Mouse (Mus musculus): ENCODE measurements around the gene Arl4c.

Arl4c gene

GRCm38 (mm10) chr1:88701870-88702661, at the start of gene Arl4c:
Gene Arl4c, minus strand, starts transcription at chr1:88702221.
- peak; percentile 80 for DNase-seq (ENCODE audit: low spot score)

GRCm38 (mm10) chr1:88751332-88751731, 49.3 kb upstream of the Arl4c start:
- no peak for DNase-seq (ENCODE audit: low spot score)

DNA sequence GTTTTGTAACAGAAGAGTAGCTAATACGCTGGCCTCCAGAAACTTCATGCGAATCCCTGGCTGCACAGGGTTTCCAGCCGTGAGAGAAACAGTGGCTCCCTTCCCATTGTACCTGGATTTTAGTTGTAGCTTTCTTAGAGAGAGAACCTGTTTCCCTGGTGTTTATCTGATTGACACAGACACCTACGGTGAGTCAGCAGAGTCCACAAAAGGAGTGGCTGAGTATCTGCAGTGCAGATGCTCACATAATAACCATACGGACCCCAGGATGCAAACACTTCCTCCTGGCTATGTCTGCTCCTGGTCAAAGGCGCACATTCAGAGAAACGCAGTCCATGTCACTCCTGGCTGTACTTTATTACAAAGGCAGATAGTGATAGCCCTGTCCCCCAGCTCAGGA, 48.6 kb upstream of the Arl4c start:
- no peak for DNase-seq (ENCODE audit: low spot score)

DNA sequence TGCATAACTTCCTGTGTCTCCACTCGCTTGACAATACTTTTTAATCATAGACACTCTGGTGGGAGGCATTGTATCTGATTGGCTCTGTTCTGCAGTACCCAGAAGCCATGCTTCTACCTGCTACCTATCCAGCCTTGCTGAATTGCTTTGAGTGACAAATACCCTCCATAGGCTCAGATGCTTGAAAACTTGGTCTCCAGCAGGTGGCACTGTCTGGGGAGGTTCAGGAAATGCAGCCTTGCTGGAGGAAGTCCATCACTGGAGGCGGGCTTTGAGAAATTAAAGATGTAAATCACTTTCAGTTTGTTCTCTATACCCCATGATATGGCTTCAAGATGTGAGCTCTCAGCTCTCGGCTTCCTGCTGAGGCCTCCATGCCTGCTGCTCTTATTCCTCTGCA, 48.1 kb upstream of the Arl4c start:
- DNase-seq (ENCODE audit: low spot score) = no peak

GRCm38 (mm10) chr1:88749106-88749505, 47.1 kb upstream of the Arl4c start:
- no peak for DNase-seq (ENCODE audit: low spot score)

DNA sequence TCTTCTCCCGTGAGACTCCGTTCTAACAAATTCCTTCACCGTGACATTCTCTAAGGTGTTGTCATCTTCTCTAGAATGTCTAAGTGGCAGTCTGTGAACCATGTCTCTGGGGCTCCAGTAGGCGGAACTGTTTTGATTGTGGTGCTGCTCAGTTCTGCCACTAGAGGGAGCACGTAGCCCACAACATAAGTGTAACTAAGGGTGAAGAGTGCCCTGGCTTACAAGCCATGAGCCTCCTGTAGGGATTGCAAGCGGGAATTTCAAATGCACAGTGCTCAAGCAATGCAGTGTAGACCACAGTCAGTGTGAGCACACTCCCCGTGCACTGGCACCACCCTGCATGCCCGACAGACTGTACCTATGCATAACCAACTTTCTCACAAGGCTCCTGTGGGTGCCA, 43.2 kb upstream of the Arl4c start:
- DNase-seq (ENCODE audit: low spot score) = peak; percentile 85

GRCm38 (mm10) chr1:88744261-88744660, 42.2 kb upstream of the Arl4c start:
- no peak for DNase-seq (ENCODE audit: low spot score)

GRCm38 (mm10) chr1:88742372-88742771, 40.4 kb upstream of the Arl4c start:
- DNase-seq (ENCODE audit: low spot score) = peak; percentile 33

DNA sequence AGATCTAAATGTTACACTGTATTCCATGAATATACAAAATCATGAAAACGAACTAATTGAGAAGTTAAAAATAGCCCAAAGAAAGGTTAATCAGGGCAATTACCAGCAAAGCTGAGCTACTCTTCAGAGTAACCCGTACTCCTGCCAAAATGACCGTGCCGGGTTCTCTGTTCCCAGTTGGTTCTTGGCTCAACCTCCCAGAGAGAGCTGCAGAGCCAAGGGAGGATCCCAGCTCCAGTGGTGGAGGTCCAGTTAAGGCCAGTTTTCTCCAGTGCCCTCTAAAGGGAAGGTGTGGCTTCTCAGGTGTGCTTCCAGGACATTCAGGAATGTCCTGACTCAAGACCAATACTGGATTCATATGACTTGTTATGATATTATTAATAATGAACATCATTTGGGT, 37.5 kb upstream of the Arl4c start:
- DNase-seq (ENCODE audit: low spot score) = no peak

- DNase-seq (ENCODE audit: low spot score) = peak; percentile 23
Observed at GRCm38 (mm10) chr1:88738931-88739330, 36.9 kb upstream of the Arl4c start.

GRCm38 (mm10) chr1:88729496-88729895, 27.5 kb upstream of the Arl4c start:
- DNase-seq (ENCODE audit: low spot score) = no peak

- DNase-seq (ENCODE audit: low spot score) = no peak
Observed at GRCm38 (mm10) chr1:88727369-88727768, 25.3 kb upstream of the Arl4c start.

DNA sequence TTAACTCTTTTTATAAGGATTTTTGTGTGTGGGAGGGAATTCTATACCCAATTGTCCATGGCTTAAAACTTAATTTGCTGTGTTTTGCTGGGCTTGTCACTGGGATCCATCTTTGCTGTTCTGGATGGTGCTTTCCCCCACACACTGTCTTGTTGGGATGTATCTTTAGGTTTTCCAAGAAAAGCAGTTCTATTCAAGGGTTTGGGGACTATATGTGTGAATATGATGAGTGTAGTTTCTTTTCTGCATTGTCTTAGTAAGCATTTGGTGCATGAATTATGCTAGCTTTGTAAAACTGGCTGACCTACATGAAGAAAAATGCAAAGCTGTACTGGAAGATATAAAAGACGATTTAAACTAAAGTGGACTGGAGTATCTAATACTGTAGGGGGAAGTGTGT, 23.7 kb upstream of the Arl4c start:
- DNase-seq (ENCODE audit: low spot score) = no peak

- DNase-seq (ENCODE audit: low spot score) = no peak
Observed at GRCm38 (mm10) chr1:88720626-88721229, 18.7 kb upstream of the Arl4c start.

DNA sequence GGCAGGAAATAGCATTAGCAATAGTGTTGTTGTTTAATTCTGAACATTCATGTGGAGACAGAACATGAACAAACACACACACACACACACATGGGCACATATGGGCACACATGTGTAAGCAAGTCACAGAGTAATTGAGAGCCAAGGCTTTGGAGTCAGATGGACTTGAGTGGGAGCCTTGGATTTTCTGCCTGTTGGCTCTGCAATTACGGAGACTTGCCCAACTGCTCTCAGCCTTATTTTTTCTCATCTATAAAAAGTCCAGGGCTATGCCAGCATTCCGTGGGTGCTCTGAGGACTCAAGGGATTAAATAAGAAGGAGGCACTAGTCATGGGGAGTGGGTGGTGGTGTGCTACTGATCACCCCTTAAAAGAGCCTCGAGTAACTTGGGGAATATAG, 16.5 kb upstream of the Arl4c start:
- peak; percentile 35 for DNase-seq (ENCODE audit: low spot score)

GRCm38 (mm10) chr1:88717736-88718135, 15.7 kb upstream of the Arl4c start:
- DNase-seq (ENCODE audit: low spot score) = no peak

- no peak for DNase-seq (ENCODE audit: low spot score)
Observed at GRCm38 (mm10) chr1:88712011-88712410, 10.0 kb upstream of the Arl4c start.

GRCm38 (mm10) chr1:88708646-88709305, 6.8 kb upstream of the Arl4c start:
- DNase-seq (ENCODE audit: low spot score) = no peak

- DNase-seq (ENCODE audit: low spot score) = no peak
Observed at GRCm38 (mm10) chr1:88708191-88708590, 6.2 kb upstream of the Arl4c start.

DNA sequence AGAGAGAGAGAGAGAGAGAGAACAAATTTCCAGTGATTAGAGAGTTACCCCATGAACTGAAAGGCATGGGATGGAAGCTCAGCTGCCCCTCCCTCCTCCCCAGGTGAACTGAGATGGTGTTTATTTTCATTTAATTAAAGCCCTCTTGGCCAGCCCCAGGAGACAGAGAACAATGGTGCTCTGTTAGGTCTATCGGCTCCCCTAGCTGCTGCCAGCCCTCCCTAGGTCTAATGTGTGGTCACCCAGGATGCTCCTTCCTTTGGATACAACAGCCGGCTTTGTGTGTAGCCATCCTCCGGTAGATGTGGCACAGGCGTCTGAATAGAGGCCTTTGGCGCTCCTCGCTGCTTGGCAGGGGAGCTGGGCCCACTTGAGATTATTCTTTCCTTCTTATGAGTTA, 5.5 kb upstream of the Arl4c start:
- no peak for DNase-seq (ENCODE audit: low spot score)

GRCm38 (mm10) chr1:88705799-88706198, 3.8 kb upstream of the Arl4c start:
- DNase-seq (ENCODE audit: low spot score) = peak; percentile 92

GRCm38 (mm10) chr1:88705050-88705449, 3.0 kb upstream of the Arl4c start:
- DNase-seq (ENCODE audit: low spot score) = peak; percentile 32
